ENCODE assay signal across 7 mouse cellular contexts in genomic region chr15:98904692-98905091, GRCm38 (mm10). TPM values are rescaled to one million over a fixed set of nuclear protein-coding genes. Genes with fewer than 3 reads are reported as not detected.
A peak's percentile ranks its signal among the peaks of the same experiment; 100 is the strongest.
DNase-seq lines count a peak whose midpoint lies in the region; ATAC-seq and TF ChIP-seq lines count a peak whose summit lies in the region.

No protein-coding gene starts in this region.

- H3K4me3 ChIP-seq in intestine, embryonic 14.5 days (ENCODE audit: low read depth, low read length), result no peak overlapping the region
- H3K4me3 ChIP-seq in intestine, embryonic 15.5 days (replicated peaks), result no peak overlapping the region
- H3K4me3 ChIP-seq in kidney, postnatal 0 days (replicated peaks; ENCODE audit: low read depth, low read length), result no peak overlapping the region

- TF ChIP-seq CTCF in brain, embryonic 14.5 days (IDR thresholded peaks at IDR 0.05; ENCODE audit: borderline replicate concordance, extremely low read depth, insufficient read depth, insufficient read length), result peak; percentile 81
- TF ChIP-seq CTCF in kidney, postnatal 0 days (IDR thresholded peaks at IDR 0.05; ENCODE audit: low read depth), result peak; percentile 71

- peak; percentile 70 for DNase-seq in intestine, embryonic 14.5 days (ENCODE audit: low spot score)
- peak; percentile 83 for DNase-seq in ES-CJ7 (ENCODE audit: low read depth, low spot score)
- DNase-seq in brain, embryonic 14.5 days (ENCODE audit: low read depth), result peak; percentile 67
- DNase-seq in kidney, postnatal 0 days (ENCODE audit: low spot score), result peak; percentile 58
- DNase-seq in ovary, postnatal 10 days (ENCODE audit: low spot score), result no peak

- no peak for TF ChIP-seq POLR2A in brain, embryonic 14.5 days (IDR thresholded peaks at IDR 0.05; ENCODE audit: borderline replicate concordance, extremely low read depth, insufficient read depth, insufficient read length, poor library complexity, severe bottlenecking)

- WGBS in intestine, embryonic 14.5 days, result 28% methylated on average over 10 of the region's 10 CpGs
- WGBS in intestine, embryonic 15.5 days, result 33% methylated on average over 10 of the region's 10 CpGs
- WGBS in kidney, postnatal 0 days, result 29% methylated on average over 10 of the region's 10 CpGs

- peaks cover 48% of the 10 kb centered on the region for H3K36me3 ChIP-seq in intestine, embryonic 14.5 days (ENCODE audit: control insufficient read depth, insufficient read depth, low read length)
- H3K36me3 ChIP-seq in intestine, embryonic 15.5 days, result peaks cover 18% of the 10 kb centered on the region
- peaks cover 23% of the 10 kb centered on the region for H3K36me3 ChIP-seq in kidney, postnatal 0 days (ENCODE audit: insufficient read depth, low read length)

- H3K27me3 ChIP-seq in intestine, embryonic 14.5 days (replicated peaks; ENCODE audit: control insufficient read depth, insufficient read depth, low read length), result peaks cover 11% of the 10 kb centered on the region
- no peaks in the 10 kb centered on the region for H3K27me3 ChIP-seq in intestine, embryonic 15.5 days (replicated peaks)
- no peaks in the 10 kb centered on the region for H3K27me3 ChIP-seq in kidney, postnatal 0 days (ENCODE audit: insufficient read depth, low read length)

- H3K9ac ChIP-seq in intestine, embryonic 14.5 days (ENCODE audit: low read length), result no peak overlapping the region
- H3K9ac ChIP-seq in intestine, embryonic 15.5 days, result no peak overlapping the region
- H3K9ac ChIP-seq in kidney, postnatal 0 days (ENCODE audit: low read depth, low read length), result no peak overlapping the region

- H3K27ac ChIP-seq in intestine, embryonic 14.5 days (ENCODE audit: low read depth), result no peak overlapping the region
- no peak overlapping the region for H3K27ac ChIP-seq in intestine, embryonic 15.5 days
- H3K27ac ChIP-seq in kidney, postnatal 0 days, result no peak overlapping the region

- H3K4me2 ChIP-seq in intestine, embryonic 14.5 days (ENCODE audit: low read length), result no peak overlapping the region
- H3K4me2 ChIP-seq in intestine, embryonic 15.5 days (replicated peaks), result no peak overlapping the region
- no peak overlapping the region for H3K4me2 ChIP-seq in kidney, postnatal 0 days (ENCODE audit: low read length)

- no peak for ATAC-seq in intestine, embryonic 14.5 days (replicated peaks; ENCODE audit: low FRiP score, low TSS enrichment, low read depth)
- no peak for ATAC-seq in intestine, embryonic 15.5 days
- 0 out of 2 replicates have a peak, but pooled peaks have one; percentile 27 for ATAC-seq in kidney, postnatal 0 days (replicated peaks; ENCODE audit: low FRiP score, low read depth)
- 0 out of 2 replicates have a peak, but pooled peaks have one; percentile 14 for ATAC-seq in neutrophil, adult 5-6 weeks (ENCODE audit: extremely low read depth, insufficient number of reproducible peaks, low FRiP score, poor library complexity, severe bottlenecking)

- no peaks in the 10 kb centered on the region for H3K4me1 ChIP-seq in intestine, embryonic 14.5 days (replicated peaks; ENCODE audit: control insufficient read depth, insufficient read depth, low read length)
- H3K4me1 ChIP-seq in intestine, embryonic 15.5 days (replicated peaks), result no peaks in the 10 kb centered on the region
- no peaks in the 10 kb centered on the region for H3K4me1 ChIP-seq in kidney, postnatal 0 days (replicated peaks; ENCODE audit: insufficient read depth, low read length)

- no peaks in the 10 kb centered on the region for H3K9me3 ChIP-seq in intestine, embryonic 14.5 days (ENCODE audit: control insufficient read depth, low read length)
- H3K9me3 ChIP-seq in intestine, embryonic 15.5 days, result no peaks in the 10 kb centered on the region
- no peaks in the 10 kb centered on the region for H3K9me3 ChIP-seq in kidney, postnatal 0 days (replicated peaks; ENCODE audit: low read length)

RNA-seq across cellular contexts. Expression of gene Dhh, which starts 6.4 kb away (rescaled TPM):
- 0.62 and 1.0 TPM in 2 replicates for polyA plus RNA-seq in intestine, embryonic 14.5 days (2014; fragmentation: Nextera tagmentation; extraction: Ambion mirVana)
- polyA plus RNA-seq in intestine, embryonic 15.5 days (2015; fragmentation: Nextera tagmentation; extraction: Ambion mirVana), result 0.96 and 1.1 TPM in 2 replicates
- polyA plus RNA-seq in brain, embryonic 14.5 days (2012; rRNA removed), result 0.37 and 0.88 TPM in 2 replicates
- 2.6 and 2.9 TPM in 2 replicates for polyA plus RNA-seq in kidney, postnatal 0 days (2015; fragmentation: Nextera tagmentation; extraction: Ambion mirVana)
- 0.70 TPM in 1 of 2 replicates, not detected in the other for total RNA-seq in neutrophil, adult 5-6 weeks (2017)

RNA-seq across cellular contexts. Expression of gene Rhebl1, which starts 10.4 kb away (rescaled TPM):
- polyA plus RNA-seq in intestine, embryonic 14.5 days (2014; fragmentation: Nextera tagmentation; extraction: Ambion mirVana), result 9.5 and 11.4 TPM in 2 replicates
- polyA plus RNA-seq in intestine, embryonic 15.5 days (2015; fragmentation: Nextera tagmentation; extraction: Ambion mirVana), result 10.8 and 12.5 TPM in 2 replicates
- polyA plus RNA-seq in brain, embryonic 14.5 days (2012; rRNA removed), result 24.6 and 40.8 TPM in 2 replicates
- 15.4 and 15.7 TPM in 2 replicates for polyA plus RNA-seq in kidney, postnatal 0 days (2015; fragmentation: Nextera tagmentation; extraction: Ambion mirVana)
- total RNA-seq in neutrophil, adult 5-6 weeks (2017), result 18.3 and 20.0 TPM in 2 replicates

RNA-seq across cellular contexts. Expression of gene Lmbr1l, which starts 13.3 kb away (rescaled TPM):
- 4.1 and 5.5 TPM in 2 replicates for polyA plus RNA-seq in intestine, embryonic 14.5 days (2014; fragmentation: Nextera tagmentation; extraction: Ambion mirVana)
- 18.6 and 19.0 TPM in 2 replicates for polyA plus RNA-seq in intestine, embryonic 15.5 days (2015; fragmentation: Nextera tagmentation; extraction: Ambion mirVana)
- polyA plus RNA-seq in brain, embryonic 14.5 days (2012; rRNA removed), result 106 and 176 TPM in 2 replicates
- polyA plus RNA-seq in kidney, postnatal 0 days (2015; fragmentation: Nextera tagmentation; extraction: Ambion mirVana), result 11.6 and 13.0 TPM in 2 replicates
- total RNA-seq in neutrophil, adult 5-6 weeks (2017), result 144 and 182 TPM in 2 replicates

RNA-seq across cellular contexts. Expression of gene Tuba1b, which starts 29.7 kb away (rescaled TPM):
- 1,667 and 1,776 TPM in 2 replicates for polyA plus RNA-seq in intestine, embryonic 14.5 days (2014; fragmentation: Nextera tagmentation; extraction: Ambion mirVana)
- 1,296 and 1,330 TPM in 2 replicates for polyA plus RNA-seq in intestine, embryonic 15.5 days (2015; fragmentation: Nextera tagmentation; extraction: Ambion mirVana)
- 2,160 and 2,864 TPM in 2 replicates for polyA plus RNA-seq in brain, embryonic 14.5 days (2012; rRNA removed)
- 903 and 1,010 TPM in 2 replicates for polyA plus RNA-seq in kidney, postnatal 0 days (2015; fragmentation: Nextera tagmentation; extraction: Ambion mirVana)
- total RNA-seq in neutrophil, adult 5-6 weeks (2017), result 88.6 and 108 TPM in 2 replicates

RNA-seq across cellular contexts. Expression of gene Kmt2d, which starts 33.7 kb away (rescaled TPM):
- 16.2 and 17.5 TPM in 2 replicates for polyA plus RNA-seq in intestine, embryonic 14.5 days (2014; fragmentation: Nextera tagmentation; extraction: Ambion mirVana)
- 9.6 and 10.4 TPM in 2 replicates for polyA plus RNA-seq in intestine, embryonic 15.5 days (2015; fragmentation: Nextera tagmentation; extraction: Ambion mirVana)
- 18.4 and 37.5 TPM in 2 replicates for polyA plus RNA-seq in brain, embryonic 14.5 days (2012; rRNA removed)
- 6.4 and 8.3 TPM in 2 replicates for polyA plus RNA-seq in kidney, postnatal 0 days (2015; fragmentation: Nextera tagmentation; extraction: Ambion mirVana)
- total RNA-seq in neutrophil, adult 5-6 weeks (2017), result 95.0 and 109 TPM in 2 replicates

Comparison
In these comparisons a context has a peak if more than half of its experiments do, and no peak if none do; other contexts are left out.
1. ATAC-seq: peak in kidney, postnatal 0 days (single experiment) and neutrophil, adult 5-6 weeks (single experiment); none in intestine, embryonic 14.5 days (single experiment) and intestine, embryonic 15.5 days (single experiment).